18 mouse cellular contexts compared by ENCODE assay signal in the genomic region with DNA sequence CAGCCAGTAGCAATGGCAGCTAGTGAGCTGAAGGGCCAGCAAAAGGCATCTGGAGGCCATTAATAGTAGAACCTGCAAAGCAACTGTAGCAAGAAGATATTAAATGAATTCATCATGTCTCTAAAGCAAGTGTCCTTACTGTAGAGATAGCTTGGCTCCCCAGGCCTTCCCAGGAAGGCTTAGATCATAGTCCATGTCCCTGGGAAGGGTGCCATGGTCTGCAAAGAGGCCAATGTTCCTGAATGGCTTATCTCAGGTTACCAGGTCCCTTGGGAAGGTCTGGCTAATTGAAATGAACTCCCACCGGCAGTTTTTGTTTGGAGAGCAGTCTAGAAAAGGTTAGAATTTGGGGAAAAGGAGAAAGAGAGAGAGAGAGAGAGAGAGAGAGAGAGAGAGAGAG. TPM values are rescaled to one million over a fixed set of nuclear protein-coding genes. Genes with fewer than 3 reads are reported as not detected.
"Had no signal": no experiment of that assay in that cellular context is flagged by ENCODE, and none has a peak within 500 bp of the region (broad histone marks: within the 10 kb centered on the region; RNA-seq: fewer than 3 reads in every experiment).

No protein-coding gene starts in this region.

- H3K4me3 ChIP-seq: layer of hippocampus, adult 2 months; limb, embryonic 13.5 days; midbrain, embryonic 10.5 days; myocyte; neural tube, embryonic 15.5 days had no signal

- H3K27ac ChIP-seq: kidney, postnatal 0 days; layer of hippocampus, adult 2 months; limb, embryonic 13.5 days; midbrain, embryonic 10.5 days; neural tube, embryonic 15.5 days had no signal

- H3K4me2 ChIP-seq: limb, embryonic 13.5 days; liver, embryonic 11.5 days; lung, embryonic 14.5 days; neural tube, embryonic 15.5 days had no signal

- H3K9ac ChIP-seq: limb, embryonic 13.5 days; lung, embryonic 14.5 days; neural tube, embryonic 15.5 days had no signal

- H3K9me3 ChIP-seq: limb, embryonic 13.5 days; midbrain, embryonic 10.5 days; neural tube, embryonic 15.5 days had no signal

- H3K36me3 ChIP-seq: limb, embryonic 13.5 days; midbrain, embryonic 10.5 days; neural tube, embryonic 15.5 days had no signal

- DNase-seq: kidney, postnatal 4 days; lung, embryonic 14.5 days; lung, postnatal 10 days; lung, postnatal 4 days; midbrain, embryonic 14.5 days; right cerebral cortex, adult 18-20 months; right cerebral cortex, postnatal 25 days; thymus, postnatal 4 days had no signal

RNA-seq across cellular contexts. Expression of a gene that starts 8.6 kb away (rescaled TPM):
- total RNA-seq: megakaryocyte, adult 5-6 weeks had no signal

RNA-seq across cellular contexts. Expression of a gene that starts 32.0 kb away (rescaled TPM):
- polyA plus RNA-seq: liver, embryonic 11.5 days; lung, embryonic 14.5 days; midbrain, embryonic 10.5 days; midbrain, embryonic 14.5 days; neural tube, embryonic 11.5 days; neural tube, embryonic 15.5 days; thymus, postnatal 0 days had no signal

RNA-seq across cellular contexts. Expression of a gene that starts 56.5 kb away (rescaled TPM):
- polyA plus RNA-seq: myocyte had no signal
